Mouse (Mus musculus) adrenal gland, adult 18-20 months (tissue): Measurements from ENCODE around the gene Tmod3. TPM values are rescaled to one million over a fixed set of nuclear protein-coding genes. Genes with fewer than 3 reads are reported as not detected.

Experiments used
- total RNA-seq, 2 experiments: library from RNA; stranded (reverse); gene quantifications; 1 replicate in 1 of 2; 2 replicates in 1 of 2; pipeline ENCODE4 v1.2.3; 2021

Tmod3 gene
- total RNA-seq, 2 experiments from 2014 or later = 57.4 to 60.2 TPM

Other genes starting within 250 kb of the Tmod3 start
- gene Bcl2l10, start 211.9 kb downstream of the Tmod3 start, total RNA-seq = under 1 TPM in 1 of 2 experiments, not detected in 1; 0.99 TPM
- 10 to 100 TPM; 33.4 to 41.4 TPM for gene Mapk6, start 149.7 kb downstream of the Tmod3 start, total RNA-seq
- gene Leo1, start 118.1 kb downstream of the Tmod3 start, total RNA-seq = 10 to 100 TPM; 25.5 to 34.6 TPM
- gene Tmod2, start 51.7 kb upstream of the Tmod3 start, total RNA-seq = 10 to 100 TPM; 11.3 to 13.4 TPM
- 10 to 100 TPM; 11.5 to 12.9 TPM for gene Lysmd2, start 66.1 kb upstream of the Tmod3 start, total RNA-seq
- gene Scg3, start 124.4 kb upstream of the Tmod3 start, total RNA-seq = 10 to 100 TPM; 24.6 to 25.0 TPM
- under 1 TPM; 0.36 to 0.61 TPM for gene Bmp5, start 215.7 kb upstream of the Tmod3 start, total RNA-seq